Mouse (Mus musculus) liver, embryonic 16.5 days (tissue): ENCODE measurements around the gene Gm49380. TPM values are rescaled to one million over a fixed set of nuclear protein-coding genes. Genes with fewer than 3 reads are reported as not detected.
A peak's percentile ranks its signal among the peaks of the same experiment; 100 is the strongest.

ENCODE experiments used
- ATAC-seq: fragments of 200-750 bp; cut with Nextera tagmentation; 2 replicates; pipeline ENCODE4 v1.8.0; 2017; ENCODE audit warnings: low read depth, mild to moderate bottlenecking, moderate number of reproducible peaks, moderate library complexity
- H3K27ac ChIP-seq: fragments of 300-500 bp; sonication (generic); 2 replicates; pipeline ENCODE4 v1.5.1; 2014; ENCODE audit warnings: mild to moderate bottlenecking, low read length
- H3K27me3 ChIP-seq: fragments of 300-500 bp; sonication (generic); 2 replicates; pipeline ENCODE4 v1.6.1; 2014; ENCODE audit warnings: low read depth, low read length, mixed read lengths; ENCODE audit not compliant: control insufficient read depth, insufficient read depth
- H3K36me3 ChIP-seq: fragments of 300-500 bp; sonication (generic); 2 replicates; pipeline ENCODE4 v1.6.1; 2014; ENCODE audit warnings: mild to moderate bottlenecking; ENCODE audit not compliant: control insufficient read depth, insufficient read depth
- H3K4me1 ChIP-seq: fragments of 300-500 bp; sonication (generic); 2 replicates; pipeline ENCODE4 v1.6.1; 2014; ENCODE audit warnings: low read depth, low read length, mixed read lengths; ENCODE audit not compliant: control insufficient read depth
- H3K4me2 ChIP-seq: fragments of 300-500 bp; sonication (generic); 2 replicates; pipeline ENCODE4 v1.6.1; 2014; ENCODE audit warnings: low read depth, low read length, mixed read lengths
- H3K4me3 ChIP-seq: fragments of 300-500 bp; sonication (generic); 2 replicates; pipeline ENCODE4 v1.5.1; 2014; ENCODE audit warnings: low read depth, mild to moderate bottlenecking, low read length
- H3K9ac ChIP-seq: fragments of 300-500 bp; sonication (generic); 2 replicates; pipeline ENCODE4 v1.6.1; 2014; ENCODE audit warnings: low read depth, low read length
- H3K9me3 ChIP-seq: fragments of 300-500 bp; sonication (generic); replicated peaks from 2 replicates; pipeline ENCODE4 v1.6.1; 2016; ENCODE audit warnings: low read length; ENCODE audit not compliant: control insufficient read depth
- WGBS: fragments of 180-500 bp; shearing (Covaris S2); extraction: QIAGEN DNeasy Blood & Tissue Kit; methylation state at CpG from one replicate; pipeline ENCODE4 v1.1.7; 2014; ENCODE audit not compliant: insufficient replicate concordance; 5-methylcytosine and 5-hydroxymethylcytosine counted together
- polyA plus RNA-seq: library from polyadenylated mRNA; unstranded; fragments of >200 nt; fragmentation: Nextera tagmentation; extraction: Ambion mirVana; gene quantifications from 2 replicates; pipeline ENCODE4 v1.2.1, GENCODE M21; 2015

Gene Gm49380
- polyA plus RNA-seq, 1 experiment from 2014 or later = not detected

DNA sequence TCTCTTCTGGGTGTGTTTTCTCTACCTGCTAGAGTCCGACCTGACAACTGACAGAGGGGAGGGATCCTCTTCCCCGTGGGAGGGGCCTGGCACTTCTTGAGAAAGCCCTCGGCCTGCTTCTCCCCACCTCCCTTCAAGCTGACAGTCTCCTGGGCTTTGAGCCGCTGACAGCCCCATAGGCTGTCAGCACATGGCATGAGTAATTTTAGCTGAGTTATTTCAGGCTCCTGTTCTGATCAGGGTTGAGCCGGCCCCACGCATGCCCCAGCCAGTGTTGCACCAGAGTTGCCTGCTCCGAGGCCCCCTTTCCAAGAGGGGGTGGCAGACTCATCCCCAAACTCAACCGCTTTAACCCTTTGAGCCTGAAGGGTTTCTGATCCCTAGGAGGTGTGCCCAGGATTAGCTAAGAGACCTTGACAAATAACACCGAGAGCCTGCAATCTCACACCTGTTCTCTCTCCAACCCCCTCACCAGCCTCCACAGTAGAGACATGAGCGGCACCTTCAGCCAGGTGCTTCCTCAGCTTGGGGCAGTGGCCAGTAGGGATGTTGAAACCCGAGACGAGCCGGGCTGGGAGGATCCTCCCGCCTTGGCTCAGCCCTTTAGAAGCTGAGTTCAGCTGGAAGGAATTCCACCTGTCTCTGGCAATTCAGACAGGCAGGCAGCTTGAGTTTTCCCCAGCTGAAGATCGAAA lies 25.4 kb downstream of the Gm49380 start:
- no peaks in the 10 kb centered on the region for H3K36me3 ChIP-seq
- H3K27ac ChIP-seq = no peak overlapping the region
- H3K9me3 ChIP-seq = no peaks in the 10 kb centered on the region
- H3K4me3 ChIP-seq = no peak overlapping the region
- H3K4me1 ChIP-seq = peaks cover 22% of the 10 kb centered on the region
- no peak for ATAC-seq
- H3K4me2 ChIP-seq = 0 out of 2 replicates have a peak overlapping the region, but pooled peaks have one; percentile 19
- H3K27me3 ChIP-seq = peaks cover 23% of the 10 kb centered on the region
- H3K9ac ChIP-seq = no peak overlapping the region
- 24% methylated on average over 15 of the region's 15 CpGs for WGBS

DNA sequence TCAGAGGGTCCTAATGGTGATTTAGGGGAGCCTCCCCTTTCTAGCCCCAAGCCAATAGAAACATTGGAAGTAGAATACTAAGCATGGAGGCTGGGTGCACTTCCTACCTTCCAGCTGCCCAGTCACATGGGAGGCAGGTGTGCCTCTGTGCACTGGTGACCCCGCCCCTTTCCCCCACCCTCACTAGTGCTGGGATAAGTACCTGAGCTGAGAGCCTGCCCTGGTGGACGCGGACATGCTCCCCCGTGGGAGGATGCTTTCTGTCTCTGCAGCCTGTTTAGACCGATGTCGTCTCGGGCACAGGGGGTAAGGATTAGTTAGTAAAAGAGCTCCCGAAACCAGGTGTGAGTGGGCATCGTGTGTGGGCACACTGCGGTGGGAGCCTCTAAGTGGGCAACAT lies 26.3 kb downstream of the Gm49380 start:
- Histone ChIP-seq H3K27me3 (peaks cover 23% of the 10 kb centered on the region), H3K9me3 (no peaks in the 10 kb centered on the region), H3K4me1 (peaks cover 22% of the 10 kb centered on the region), H3K27ac (no peak overlapping the region), H3K4me3 (no peak overlapping the region), H3K9ac (no peak overlapping the region), H3K4me2 (no peak overlapping the region), H3K36me3 (no peaks in the 10 kb centered on the region)
- no peak for ATAC-seq
- WGBS = 61% methylated on average over 10 of the region's 10 CpGs

- ATAC-seq = no peak
- Histone ChIP-seq H3K9me3 (no peaks in the 10 kb centered on the region), H3K36me3 (no peaks in the 10 kb centered on the region), H3K4me3 (no peak overlapping the region), H3K4me1 (peaks cover 22% of the 10 kb centered on the region), H3K27ac (no peak overlapping the region), H3K27me3 (peaks cover 23% of the 10 kb centered on the region), H3K4me2 (peak overlapping the region; percentile 87; the same call in 1 of the 2 replicates), H3K9ac (no peak overlapping the region)
- 62% methylated on average over 15 of the region's 15 CpGs for WGBS
Measured at GRCm38 (mm10) chr9:44085741-44086665, 27.3 kb downstream of the Gm49380 start.

DNA sequence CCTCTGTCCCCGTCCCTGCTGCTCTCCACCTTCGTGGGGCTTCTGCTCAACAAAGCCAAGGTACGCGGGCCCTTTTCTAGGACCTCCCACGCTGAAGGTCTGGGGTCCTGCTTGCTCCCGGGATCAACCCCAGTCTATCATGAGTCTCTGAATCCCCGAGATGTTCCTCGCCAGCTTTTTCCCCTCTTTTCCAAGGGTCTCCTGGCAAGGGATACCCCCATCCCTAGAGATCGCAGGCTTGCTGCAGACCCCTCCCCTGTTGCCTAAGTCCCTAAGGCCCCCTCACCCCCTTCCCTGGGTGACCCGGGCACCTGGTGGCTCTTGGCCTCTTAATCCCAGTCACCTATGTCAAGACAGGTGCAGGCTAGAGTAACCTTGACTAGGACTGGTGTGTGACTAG lies 28.0 kb downstream of the Gm49380 start:
- Histone ChIP-seq H3K27ac (no peak overlapping the region), H3K9ac (peak overlapping the region; percentile 60), H3K4me3 (peak overlapping the region; percentile 61), H3K4me1 (peaks cover 22% of the 10 kb centered on the region), H3K27me3 (peaks cover 23% of the 10 kb centered on the region), H3K9me3 (no peaks in the 10 kb centered on the region), H3K4me2 (peak overlapping the region; percentile 87), H3K36me3 (no peaks in the 10 kb centered on the region)
- 7% methylated on average over 10 of the region's 10 CpGs for WGBS
- no peak for ATAC-seq

DNA sequence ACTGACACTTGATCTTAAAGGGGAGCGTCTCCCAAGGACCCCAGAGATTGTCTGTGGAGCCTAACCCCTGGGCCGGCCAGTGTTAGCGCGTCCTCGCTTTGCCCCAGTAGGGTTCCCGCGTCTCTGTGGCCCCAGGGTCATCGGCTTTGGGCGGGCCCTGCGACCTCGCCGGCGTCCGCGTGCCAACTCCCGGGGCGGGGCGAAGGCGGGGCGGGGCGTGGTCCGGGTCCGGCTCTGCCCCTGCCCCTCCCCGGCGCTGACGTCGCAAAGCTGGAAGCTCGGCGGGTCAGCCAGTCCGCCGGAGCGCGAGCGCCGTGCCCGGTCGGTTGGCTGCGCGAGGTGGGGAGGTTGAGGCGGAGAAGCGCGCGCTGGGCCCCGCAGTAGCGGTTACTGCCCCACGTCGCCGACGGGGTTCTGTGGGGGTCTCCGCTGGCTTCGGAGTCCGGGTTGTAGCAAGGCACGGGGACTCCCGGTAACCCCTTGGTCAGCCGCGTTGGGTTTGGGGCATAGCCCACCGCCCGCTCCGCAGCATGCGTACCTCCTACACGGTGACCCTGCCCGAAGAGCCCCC lies 28.6 kb downstream of the Gm49380 start:
- peaks cover 22% of the 10 kb centered on the region for H3K4me1 ChIP-seq
- peak overlapping the region; percentile 61 for H3K4me3 ChIP-seq
- H3K36me3 ChIP-seq = no peaks in the 10 kb centered on the region
- ATAC-seq = peak; percentile 88
- no peak overlapping the region for H3K27ac ChIP-seq
- no peaks in the 10 kb centered on the region for H3K9me3 ChIP-seq
- H3K27me3 ChIP-seq = peaks cover 23% of the 10 kb centered on the region
- H3K4me2 ChIP-seq = peak overlapping the region; percentile 87
- under 1% methylated on average over 62 of the region's 62 CpGs for WGBS
- H3K9ac ChIP-seq = peak overlapping the region; percentile 60

DNA sequence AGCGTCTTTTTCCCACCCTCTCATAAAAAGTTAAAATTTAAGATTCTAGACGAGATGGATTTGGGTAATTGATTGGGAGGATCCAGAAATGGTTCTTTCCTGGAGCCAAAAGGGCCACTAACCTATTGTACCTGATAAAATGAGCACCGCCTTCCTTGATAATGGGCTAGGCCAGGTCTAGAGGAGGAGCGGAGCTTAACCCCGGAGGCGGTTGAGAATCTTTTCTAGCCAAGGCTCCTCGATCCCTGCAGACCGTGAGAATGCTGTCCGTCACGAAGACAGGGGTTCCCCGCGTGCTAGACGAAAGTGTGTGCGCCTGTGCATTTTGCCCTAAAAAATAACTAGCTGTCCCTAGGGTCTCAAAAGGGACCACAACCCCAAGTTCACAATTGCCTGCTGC lies 29.1 kb downstream of the Gm49380 start:
- ATAC-seq = no peak
- Histone ChIP-seq H3K4me3 (peak overlapping the region; percentile 61), H3K27ac (no peak overlapping the region), H3K36me3 (no peaks in the 10 kb centered on the region), H3K27me3 (peaks cover 23% of the 10 kb centered on the region), H3K4me1 (peaks cover 22% of the 10 kb centered on the region), H3K4me2 (peak overlapping the region; percentile 87), H3K9me3 (no peaks in the 10 kb centered on the region), H3K9ac (0 out of 2 replicates have a peak overlapping the region, but pooled peaks have one; percentile 30)
- under 1% methylated on average over 14 of the region's 14 CpGs for WGBS

- Histone ChIP-seq H3K36me3 (no peaks in the 10 kb centered on the region), H3K9me3 (no peaks in the 10 kb centered on the region), H3K4me2 (peak overlapping the region; percentile 87), H3K4me3 (peak overlapping the region; percentile 61), H3K27me3 (peaks cover 23% of the 10 kb centered on the region), H3K9ac (no peak overlapping the region), H3K27ac (no peak overlapping the region), H3K4me1 (peaks cover 22% of the 10 kb centered on the region)
- 10% methylated on average over 23 of the region's 23 CpGs for WGBS
- ATAC-seq = no peak
Measured at GRCm38 (mm10) chr9:44083392-44084121, 29.7 kb downstream of the Gm49380 start.

DNA sequence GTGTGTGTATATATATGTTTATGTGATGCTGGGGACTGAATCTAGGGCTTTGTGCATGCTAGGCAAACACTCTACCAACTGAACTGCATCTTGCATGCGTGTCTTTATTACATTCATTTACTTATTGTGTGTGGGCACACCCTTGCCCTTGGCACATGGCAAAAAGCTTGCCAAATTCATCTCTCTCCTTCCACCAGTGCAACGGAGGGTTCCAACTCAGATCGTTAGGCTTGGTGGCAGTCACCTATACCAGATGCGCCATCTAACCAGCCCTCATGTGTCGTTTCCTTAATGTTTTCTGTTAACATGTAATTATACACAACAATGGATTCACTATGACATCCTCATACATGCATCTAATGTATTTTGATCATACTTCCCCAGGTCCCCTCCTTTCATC lies 31.0 kb downstream of the Gm49380 start:
- WGBS = 70% methylated on average over 5 of the region's 5 CpGs
- Histone ChIP-seq H3K4me2 (no peak overlapping the region), H3K27ac (no peak overlapping the region), H3K4me3 (no peak overlapping the region), H3K9me3 (no peaks in the 10 kb centered on the region), H3K9ac (no peak overlapping the region), H3K4me1 (peaks cover 22% of the 10 kb centered on the region), H3K27me3 (peaks cover 23% of the 10 kb centered on the region), H3K36me3 (no peaks in the 10 kb centered on the region)
- ATAC-seq = no peak
